8 mouse cellular contexts compared by ENCODE assay signal in the genomic region with DNA sequence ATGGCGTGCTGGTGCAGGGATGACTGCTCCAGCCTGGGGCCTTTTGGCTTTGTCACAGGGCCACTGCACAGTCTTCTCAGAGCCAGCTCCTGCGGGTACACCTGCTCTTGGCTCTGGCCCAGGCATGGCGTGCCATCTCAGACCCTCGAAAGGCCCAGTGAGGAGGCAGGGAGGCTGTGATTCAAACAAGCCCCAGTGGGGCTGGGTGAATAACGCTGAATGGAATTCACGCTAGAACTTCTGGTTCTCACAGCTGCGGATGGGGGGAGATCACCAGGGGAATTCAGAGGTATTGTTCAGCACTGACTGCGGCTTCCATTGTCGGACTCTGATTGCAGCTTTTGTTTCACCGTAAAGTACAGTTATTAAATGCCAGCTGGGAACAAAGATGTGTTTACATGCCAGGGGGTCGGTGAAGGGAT. TPM values are rescaled to one million over a fixed set of nuclear protein-coding genes. Genes with fewer than 3 reads are reported as not detected.
DNase-seq lines count a peak whose midpoint lies in the region; ATAC-seq and TF ChIP-seq lines count a peak whose summit lies in the region.

No protein-coding gene starts in this region.

- peak; percentile 40 for DNase-seq in kidney, adult 2 months
- DNase-seq in kidney, adult 11 months, result no peak
- DNase-seq in Muller cell, postnatal 12 days (ENCODE audit: inconsistent ontology term), result peak; percentile 90
- no peak for DNase-seq in cerebellum, adult 18-20 months
- DNase-seq in spleen, postnatal 14 days (ENCODE audit: low spot score in 2 of 2), result no peak

- WGBS in kidney, adult 2 months, result 57% methylated on average over 11 of the region's 11 CpGs
- 19% methylated on average over 11 of the region's 11 CpGs for WGBS in hindbrain, embryonic 12.5 days
- WGBS in midbrain, embryonic 12.5 days, result 15% methylated on average over 11 of the region's 11 CpGs
- WGBS in liver, embryonic 12.5 days (ENCODE audit: insufficient replicate concordance), result 63% methylated on average over 11 of the region's 11 CpGs

- TF ChIP-seq CTCF in kidney, adult 2 months (conservative IDR thresholded peaks at IDR 0.05; ENCODE audit: insufficient read depth, insufficient read length, low read depth, low read length), result no peak

- peaks cover 3% of the 10 kb centered on the region; the same call in 1 of the 2 replicates for H3K4me1 ChIP-seq in kidney, adult 2 months (ENCODE audit: control insufficient read depth, insufficient read depth, low read length)
- peaks cover 31% of the 10 kb centered on the region for H3K4me1 ChIP-seq in hindbrain, embryonic 12.5 days
- peaks cover 21% of the 10 kb centered on the region for H3K4me1 ChIP-seq in midbrain, embryonic 12.5 days
- H3K4me1 ChIP-seq in liver, embryonic 12.5 days, result 0 out of 2 replicates have a peak, but pooled peaks cover under 1% of the 10 kb centered on the region

- no peaks in the 10 kb centered on the region for H3K36me3 ChIP-seq in kidney, adult 2 months (ENCODE audit: control insufficient read depth, insufficient read depth, low read length)
- no peaks in the 10 kb centered on the region for H3K36me3 ChIP-seq in hindbrain, embryonic 12.5 days
- H3K36me3 ChIP-seq in midbrain, embryonic 12.5 days, result no peaks in the 10 kb centered on the region
- H3K36me3 ChIP-seq in liver, embryonic 12.5 days, result no peaks in the 10 kb centered on the region

- H3K9me3 ChIP-seq in hindbrain, embryonic 12.5 days (replicated peaks), result no peaks in the 10 kb centered on the region
- no peaks in the 10 kb centered on the region for H3K9me3 ChIP-seq in midbrain, embryonic 12.5 days
- no peaks in the 10 kb centered on the region for H3K9me3 ChIP-seq in liver, embryonic 12.5 days (replicated peaks)

- H3K9ac ChIP-seq in hindbrain, embryonic 12.5 days, result no peak overlapping the region
- no peak overlapping the region for H3K9ac ChIP-seq in midbrain, embryonic 12.5 days (replicated peaks)
- H3K9ac ChIP-seq in liver, embryonic 12.5 days, result no peak overlapping the region

- peak; percentile 21 for ATAC-seq in hindbrain, embryonic 12.5 days (ENCODE audit: low FRiP score)
- ATAC-seq in midbrain, embryonic 12.5 days (ENCODE audit: low FRiP score, low read depth), result 0 out of 2 replicates have a peak, but pooled peaks have one; percentile 2
- no peak for ATAC-seq in liver, embryonic 12.5 days

- no peak overlapping the region for H3K4me2 ChIP-seq in hindbrain, embryonic 12.5 days (replicated peaks)
- 0 out of 2 replicates have a peak overlapping the region, but pooled peaks have one; percentile 4 for H3K4me2 ChIP-seq in midbrain, embryonic 12.5 days (replicated peaks)
- H3K4me2 ChIP-seq in liver, embryonic 12.5 days, result no peak overlapping the region

- TF ChIP-seq POLR2A in kidney, adult 2 months (IDR thresholded peaks at IDR 0.05; ENCODE audit: low read depth, low read length), result no peak

- no peak overlapping the region for H3K4me3 ChIP-seq in kidney, adult 2 months (ENCODE audit: insufficient read depth, low read depth, low read length)
- H3K4me3 ChIP-seq in hindbrain, embryonic 12.5 days, result no peak overlapping the region
- no peak overlapping the region for H3K4me3 ChIP-seq in midbrain, embryonic 12.5 days
- no peak overlapping the region for H3K4me3 ChIP-seq in liver, embryonic 12.5 days

- no peak overlapping the region for H3K27ac ChIP-seq in kidney, adult 2 months (ENCODE audit: insufficient read depth, low read depth, low read length)
- peak overlapping the region; percentile 66 for H3K27ac ChIP-seq in hindbrain, embryonic 12.5 days
- no peak overlapping the region for H3K27ac ChIP-seq in midbrain, embryonic 12.5 days (replicated peaks)
- no peak overlapping the region for H3K27ac ChIP-seq in liver, embryonic 12.5 days

- H3K27me3 ChIP-seq in kidney, adult 2 months (replicated peaks; ENCODE audit: control insufficient read depth, insufficient read depth, low read length), result no peaks in the 10 kb centered on the region
- 0 out of 2 replicates have a peak, but pooled peaks cover 2% of the 10 kb centered on the region for H3K27me3 ChIP-seq in hindbrain, embryonic 12.5 days
- peaks cover 23% of the 10 kb centered on the region for H3K27me3 ChIP-seq in midbrain, embryonic 12.5 days
- peaks cover 41% of the 10 kb centered on the region for H3K27me3 ChIP-seq in liver, embryonic 12.5 days (replicated peaks)

RNA-seq across cellular contexts. Expression of a gene that starts 4.8 kb away (rescaled TPM):
- polyA plus RNA-seq in kidney, adult 2 months (2012; rRNA removed), result 58.5 and 63.3 TPM in 2 replicates
- polyA plus RNA-seq in hindbrain, embryonic 12.5 days (2016; fragmentation: Nextera tagmentation; extraction: Ambion mirVana), result 56.5 and 59.0 TPM in 2 replicates
- polyA plus RNA-seq in midbrain, embryonic 12.5 days (2016; fragmentation: Nextera tagmentation; extraction: Ambion mirVana), result 43.8 and 46.9 TPM in 2 replicates
- 10.3 and 11.0 TPM in 2 replicates for polyA plus RNA-seq in liver, embryonic 12.5 days (2016; fragmentation: Nextera tagmentation; extraction: Ambion mirVana)

Comparison
In these comparisons a context has a peak if more than half of its experiments do, and no peak if none do; other contexts are left out.
1. DNase-seq: peak in kidney, adult 2 months (single experiment) and Muller cell, postnatal 12 days (single experiment); none in kidney, adult 11 months (single experiment), cerebellum, adult 18-20 months (0 of 2) and spleen, postnatal 14 days (0 of 2).